Mouse (Mus musculus) adrenal gland, postnatal 4 days (tissue): ENCODE data around the gene Nudt8. TPM values are rescaled to one million over a fixed set of nuclear protein-coding genes. Genes with fewer than 3 reads are reported as not detected.

Experiments used
- DNase-seq, 2 experiments: peaks; one replicate each; pipeline ENCODE4 v3.0.0; 2021 to 2022; ENCODE audit warnings: low spot score in 2 of 2, mixed read lengths in 2 of 2
- total RNA-seq, 2 experiments: library from RNA; stranded (reverse); gene quantifications; 2 replicates each; pipeline ENCODE4 v1.2.3; 2021

The Nudt8 gene
- total RNA-seq, 2 experiments from 2014 or later = 21.7 to 21.9 TPM

DNA sequence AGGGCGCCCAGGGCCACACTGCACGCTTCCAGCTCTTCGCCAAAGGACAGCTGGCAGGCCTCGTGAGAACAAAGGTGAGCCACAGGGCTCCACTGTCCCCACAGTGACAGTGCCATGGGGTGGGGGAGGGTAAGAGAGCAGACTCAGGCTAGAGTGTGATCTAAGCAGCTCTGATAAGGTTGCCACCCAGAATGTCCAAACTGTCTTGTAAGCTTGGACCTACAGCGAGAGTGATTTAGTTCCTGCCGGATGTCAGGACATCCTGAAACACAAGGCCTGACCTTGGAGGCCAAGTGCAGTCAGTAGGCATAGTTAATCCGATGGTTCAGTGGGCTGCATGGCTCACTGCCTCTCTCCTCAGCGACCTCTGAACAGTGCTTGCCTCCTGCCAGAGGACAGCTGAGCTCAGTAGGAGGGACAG, 15.1 kb upstream of the Nudt8 start:
- DNase-seq = peak in 1 of 2 experiments; percentile 50

DNA sequence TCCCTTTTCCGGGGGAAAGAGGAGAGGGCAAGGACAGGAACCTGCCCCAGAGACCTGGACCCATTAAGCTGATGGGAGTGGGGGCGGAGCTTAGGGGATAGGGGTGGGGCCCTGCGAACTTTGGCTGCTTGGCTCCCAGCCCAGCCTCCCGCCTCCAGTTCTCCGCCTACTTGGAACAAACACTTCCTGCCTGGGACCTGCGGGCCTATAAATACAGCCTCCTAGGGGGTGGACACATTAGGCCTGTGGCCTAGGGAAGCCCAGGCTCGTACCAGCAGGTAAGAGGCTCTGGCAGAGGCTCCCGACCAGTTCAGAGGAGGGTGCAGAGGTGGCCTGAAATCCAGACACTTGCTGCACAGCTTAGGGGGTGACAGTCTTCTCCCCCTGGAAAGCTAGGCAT, 14.0 kb upstream of the Nudt8 start, which contains the start of gene Acy3:
TSS of gene Acy3 (plus strand) at position 237 of the 400 bp plus-strand sequence.
- DNase-seq = peak; percentile 63 to 76

DNA sequence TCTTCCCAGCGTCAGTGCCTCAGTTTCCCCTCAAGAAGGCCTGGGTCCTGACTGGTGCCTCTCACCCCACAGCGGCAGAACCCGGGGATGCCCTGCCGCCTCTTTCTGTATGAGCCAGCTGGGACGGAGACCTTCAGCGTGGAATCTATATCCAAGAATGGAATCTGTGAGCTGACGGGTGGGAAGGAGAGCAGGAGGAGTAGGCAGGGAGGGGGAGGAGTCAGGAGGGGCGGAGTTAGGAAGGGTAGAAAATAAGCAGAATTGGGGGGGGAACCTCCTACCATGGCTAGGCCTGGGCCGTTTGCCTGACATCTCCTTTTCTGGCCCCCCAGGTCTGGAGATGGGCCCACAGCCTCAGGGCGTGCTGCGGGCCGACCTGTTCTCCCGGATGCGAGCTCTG, 12.3 kb upstream of the Nudt8 start:
- DNase-seq = no peak

DNA sequence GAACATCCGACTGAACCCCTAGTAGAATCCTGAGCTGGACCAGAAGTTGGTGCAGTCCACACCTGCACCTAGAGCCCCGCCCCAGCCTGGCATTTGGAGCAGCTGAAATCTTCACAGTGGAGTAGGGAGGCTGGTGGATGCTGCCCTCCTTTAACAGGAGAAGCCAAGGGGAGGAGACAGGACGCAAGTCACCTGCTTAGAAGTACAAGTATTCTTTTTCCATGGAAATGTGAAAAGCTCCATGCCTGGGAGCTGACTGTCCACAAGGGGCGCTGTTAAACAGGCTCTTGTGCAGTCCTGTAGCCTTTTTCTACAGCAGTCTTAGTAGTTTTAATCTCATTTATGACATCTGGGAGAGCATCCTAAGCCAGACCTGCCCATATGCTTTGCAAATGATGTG, 11.6 kb upstream of the Nudt8 start:
- DNase-seq = no peak

DNA sequence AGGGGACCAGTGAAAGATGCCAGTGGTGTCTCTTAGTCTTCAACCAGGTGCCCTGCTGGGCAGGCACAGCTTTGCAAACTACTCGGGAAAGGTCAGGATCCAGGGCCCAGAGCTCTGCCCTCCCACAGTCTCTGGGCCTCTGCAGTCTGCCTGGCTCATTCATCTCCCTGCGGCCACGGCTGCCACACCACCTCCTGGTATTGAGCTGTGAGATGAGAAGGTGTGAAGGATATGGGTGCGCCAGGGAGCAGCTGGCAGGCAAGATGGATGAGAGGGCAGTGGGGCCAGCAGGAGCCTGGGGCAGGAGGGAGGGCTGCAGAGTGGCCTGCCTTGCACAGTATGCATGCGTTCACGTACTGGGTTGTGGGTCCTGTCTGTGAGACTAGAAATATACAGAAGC, 9.6 kb upstream of the Nudt8 start:
- no peak for DNase-seq

DNA sequence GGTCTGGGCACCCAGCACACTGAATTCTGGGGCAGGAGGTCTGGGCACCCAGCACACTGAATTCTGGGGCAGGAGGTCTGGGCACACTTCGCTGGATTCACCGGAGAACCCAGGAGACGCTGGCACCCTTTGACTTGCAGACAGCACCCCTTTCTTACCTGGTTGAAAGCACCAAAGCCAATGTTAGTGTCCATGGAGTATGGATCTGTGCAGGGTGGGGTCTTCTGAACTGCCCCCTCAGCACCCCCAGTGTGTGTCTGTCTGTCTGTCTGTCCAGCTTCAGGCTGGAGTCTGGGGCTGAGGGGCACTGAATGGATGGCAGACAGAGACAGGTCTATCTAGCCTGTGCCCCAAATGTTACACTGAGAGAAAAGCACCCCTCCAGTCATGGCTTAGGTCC, 8.8 kb upstream of the Nudt8 start:
- no peak for DNase-seq

DNA sequence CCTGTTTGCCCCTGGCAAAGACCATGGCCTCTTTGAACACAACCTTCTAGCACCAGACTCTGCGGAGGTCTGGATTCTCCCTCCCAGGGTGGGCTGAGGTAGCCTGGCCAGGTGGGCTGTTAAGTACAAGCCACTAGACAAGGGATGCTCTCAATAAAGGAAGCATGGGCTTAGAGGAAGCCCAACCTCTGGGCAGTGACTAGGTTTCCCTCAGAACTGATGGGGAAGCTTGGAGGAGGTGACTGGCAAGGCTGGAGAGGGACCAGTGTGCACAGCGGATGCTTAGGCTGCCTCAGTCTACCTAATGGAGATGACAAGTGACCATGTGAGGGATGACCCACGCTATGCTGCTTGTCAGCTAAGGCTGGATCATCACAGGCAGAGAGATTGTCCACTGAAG, 8.4 kb upstream of the Nudt8 start:
- no peak for DNase-seq

DNA sequence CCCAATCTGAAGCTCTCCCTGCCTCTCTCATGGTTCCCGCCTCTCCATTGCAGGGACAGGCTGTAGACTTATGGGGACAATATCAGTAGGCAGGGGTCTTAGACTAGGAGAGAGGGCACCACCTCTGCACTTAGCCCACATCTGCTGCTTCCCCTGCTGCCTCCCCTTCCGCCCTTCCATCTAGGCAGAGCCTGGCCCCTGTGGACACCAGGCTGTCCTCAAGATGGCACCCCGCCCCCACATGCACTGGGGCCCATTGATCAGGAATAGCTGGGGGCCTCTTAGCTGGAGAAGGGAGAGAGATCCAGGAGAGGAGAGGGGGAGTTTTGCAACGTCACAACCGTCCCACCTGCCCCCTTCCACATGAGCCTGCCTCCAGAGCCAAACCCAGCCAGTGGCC, 8.0 kb upstream of the Nudt8 start, which contains the start of gene Tbx10:
TSS of gene Tbx10 (plus strand) at position 337 of the 400 bp plus-strand sequence.
- no peak for DNase-seq

DNA sequence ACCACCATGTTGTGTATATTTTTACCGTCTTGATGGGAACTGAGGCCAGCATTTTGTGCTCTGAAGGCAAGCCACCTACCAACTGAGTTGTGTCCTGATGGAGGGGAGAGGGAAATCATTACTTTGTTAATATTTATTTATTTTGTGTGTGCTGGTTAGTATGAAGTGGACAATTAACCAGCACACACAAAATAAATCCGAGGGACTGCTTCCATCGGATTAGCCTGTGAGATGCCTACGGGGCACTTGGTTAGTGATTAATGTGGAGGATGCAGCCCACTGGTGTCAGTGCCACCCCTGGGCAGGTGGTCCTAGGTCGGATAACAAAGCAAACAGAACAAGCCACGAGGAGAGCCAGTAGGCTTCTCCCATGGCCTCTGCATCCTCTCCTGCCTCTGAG, 5.4 kb upstream of the Nudt8 start:
- no peak for DNase-seq

DNA sequence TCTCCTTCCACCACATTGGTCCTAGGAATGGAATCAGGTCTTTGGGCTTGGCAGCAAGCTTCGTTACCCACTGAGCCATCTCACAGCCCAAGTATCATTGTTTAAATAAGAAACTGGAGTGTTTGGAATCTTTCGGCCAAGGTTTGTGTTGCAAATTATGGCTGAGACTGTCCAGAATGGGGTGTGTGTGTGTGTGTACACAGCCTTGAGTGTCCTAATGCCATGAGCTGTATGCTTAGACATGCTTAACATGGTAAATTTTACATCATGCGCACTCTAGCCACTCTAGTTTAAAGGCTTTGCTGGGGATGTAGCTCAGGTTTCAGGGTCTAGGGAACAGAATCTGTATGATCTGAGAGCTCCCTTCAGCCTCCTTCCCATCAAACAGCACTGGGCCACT, 4.9 kb upstream of the Nudt8 start:
- no peak for DNase-seq

DNA sequence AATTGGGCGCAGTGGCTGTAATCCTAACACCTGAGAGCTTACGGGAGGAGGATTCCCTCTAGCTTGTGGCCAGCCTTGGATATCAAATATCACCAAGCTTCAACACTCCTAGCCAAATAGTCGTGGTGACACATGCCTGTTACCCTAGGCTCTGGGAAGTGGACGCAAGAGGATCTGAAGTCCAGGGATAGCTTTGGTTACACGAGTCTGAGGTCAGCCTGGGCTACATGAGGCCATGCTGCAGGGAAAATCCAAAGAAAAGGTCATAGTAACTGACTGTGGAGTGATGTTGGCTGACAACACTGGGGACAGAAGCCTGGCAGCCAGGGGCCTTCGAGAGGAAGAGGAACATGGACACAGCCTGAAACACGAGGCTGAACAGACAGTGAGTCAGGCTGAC, 4.3 kb upstream of the Nudt8 start:
- no peak for DNase-seq

DNA sequence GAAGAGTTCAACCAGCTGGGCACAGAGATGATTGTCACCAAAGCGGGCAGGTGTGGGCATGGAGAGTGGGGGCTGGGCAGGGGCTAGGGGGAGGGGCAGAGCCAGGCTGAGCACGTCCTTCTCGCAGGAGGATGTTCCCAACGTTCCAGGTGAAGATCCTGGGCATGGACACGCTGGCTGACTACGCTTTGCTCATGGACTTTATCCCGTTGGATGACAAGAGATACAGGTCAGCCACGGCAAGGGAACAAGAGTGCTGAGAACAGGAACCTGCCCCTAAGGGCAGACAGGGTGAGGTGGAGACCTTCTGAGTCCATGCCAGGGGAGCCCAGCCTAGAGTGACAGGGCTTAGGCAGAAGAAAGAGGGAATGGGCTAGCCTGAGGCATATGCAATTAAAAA, 3.6 kb upstream of the Nudt8 start:
- DNase-seq = no peak

DNA sequence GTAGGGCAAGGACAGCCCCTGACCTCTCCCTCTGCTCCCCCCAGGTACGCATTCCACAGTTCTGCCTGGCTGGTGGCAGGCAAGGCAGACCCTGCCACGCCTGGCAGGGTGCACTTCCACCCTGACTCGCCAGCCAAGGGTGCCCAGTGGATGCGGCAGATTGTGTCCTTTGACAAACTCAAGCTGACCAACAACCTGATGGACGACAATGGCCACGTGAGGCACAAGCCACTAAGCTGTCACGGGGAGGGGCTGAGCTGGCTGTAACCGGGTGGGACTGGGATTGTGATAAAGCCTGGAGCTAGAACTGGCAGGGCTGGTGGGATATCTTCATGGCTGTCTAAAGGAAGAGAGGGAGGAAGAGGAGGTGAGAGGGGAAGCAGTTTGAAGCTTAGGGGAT, 3.1 kb upstream of the Nudt8 start:
- DNase-seq = no peak

DNA sequence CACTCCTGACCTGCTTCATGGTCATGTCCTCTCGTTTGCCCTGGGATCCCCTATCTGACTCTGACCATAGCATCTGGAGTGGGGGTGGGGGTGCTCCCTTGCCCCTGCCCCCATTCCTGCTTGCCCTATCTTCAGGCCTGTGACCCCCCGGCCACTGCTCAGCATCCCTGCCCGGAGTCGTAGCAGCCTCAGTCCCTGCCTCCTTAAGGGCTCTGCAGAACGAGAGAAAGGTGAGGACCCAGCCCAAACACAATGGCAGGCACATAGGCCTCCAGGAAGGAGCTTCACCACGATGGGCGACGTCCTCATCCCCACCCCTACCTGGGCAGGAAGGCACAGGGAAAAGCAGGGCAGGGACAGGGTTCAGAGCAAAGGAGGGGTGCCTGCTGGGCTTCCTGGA, 2.0 kb upstream of the Nudt8 start:
- no peak for DNase-seq

DNA sequence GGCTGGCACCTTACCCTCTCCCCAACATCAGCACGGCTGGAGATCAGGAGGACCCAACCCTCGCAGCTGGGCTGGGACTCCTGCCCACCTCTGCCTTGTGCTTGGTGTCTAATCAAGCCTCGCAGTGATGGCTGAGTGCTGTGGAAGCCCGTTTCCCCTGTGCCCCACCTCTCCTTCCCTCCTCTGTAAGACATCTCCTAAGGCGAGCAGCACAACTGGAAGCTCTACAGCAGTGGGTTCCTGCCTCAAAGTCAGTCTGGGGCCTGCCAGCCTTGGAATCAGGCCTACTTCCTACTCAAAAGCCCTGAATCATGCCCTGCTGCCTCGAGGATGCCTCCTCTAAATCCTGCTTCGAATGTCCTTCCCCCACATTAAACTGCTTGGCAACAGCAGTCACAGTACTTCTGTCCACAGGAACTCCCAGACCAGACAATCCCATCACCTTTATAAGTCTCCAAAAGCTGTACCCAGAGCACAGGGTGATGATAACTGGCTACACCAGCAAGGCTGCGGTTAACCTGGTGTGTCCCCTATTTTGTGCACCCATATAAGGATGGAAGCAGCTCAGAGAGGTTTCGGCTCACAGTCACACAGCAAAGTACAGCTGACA, 1.2 kb upstream of the Nudt8 start:
- no peak for DNase-seq

DNA sequence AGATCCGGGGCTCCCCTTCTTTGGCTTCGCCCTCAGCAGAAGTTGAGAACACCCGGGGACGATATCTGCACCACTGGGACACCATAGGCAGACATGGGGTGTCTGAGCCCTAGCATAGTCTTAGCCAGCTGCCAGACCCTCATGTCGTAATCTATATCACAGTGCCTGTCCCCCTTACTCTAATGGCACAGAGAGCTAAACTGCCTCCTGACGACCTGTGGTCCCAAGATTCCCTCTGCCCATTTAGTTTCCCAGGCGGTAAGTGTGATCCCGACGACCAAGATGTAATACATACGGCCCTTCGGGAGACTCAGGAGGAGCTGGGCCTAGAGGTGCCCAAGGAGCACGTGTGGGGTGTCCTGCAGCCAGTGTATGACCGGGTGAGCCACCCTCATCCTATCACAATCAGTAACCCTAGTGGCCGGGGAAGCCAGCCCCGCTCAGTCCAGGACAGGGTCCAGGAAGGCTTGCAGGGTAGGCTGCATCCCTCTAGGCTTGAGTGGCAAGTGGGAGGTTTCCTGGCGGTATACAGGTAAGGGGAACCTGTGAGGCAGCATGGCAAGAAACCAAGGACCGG, 657 bp downstream of the Nudt8 start:
- DNase-seq = no peak

DNA sequence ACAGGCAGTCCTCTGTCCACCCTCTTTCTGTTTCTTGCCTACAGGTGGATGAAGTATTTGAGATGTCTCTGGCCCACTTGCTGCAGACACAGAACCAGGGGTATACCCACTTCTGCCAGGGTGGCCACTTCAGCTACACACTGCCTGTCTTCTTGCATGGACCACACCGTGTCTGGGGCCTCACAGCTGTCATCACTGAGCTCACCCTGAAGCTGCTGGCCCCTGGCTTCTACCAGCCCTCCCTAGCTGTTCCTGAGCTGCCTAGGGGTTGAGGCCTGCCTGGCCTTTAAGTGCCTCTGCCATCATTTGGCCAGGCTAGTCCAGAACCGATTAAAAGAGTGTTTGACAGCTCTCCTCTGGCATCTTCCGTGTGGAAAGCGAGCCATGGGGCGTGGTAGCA, 1.4 kb downstream of the Nudt8 start:
- no peak for DNase-seq

DNA sequence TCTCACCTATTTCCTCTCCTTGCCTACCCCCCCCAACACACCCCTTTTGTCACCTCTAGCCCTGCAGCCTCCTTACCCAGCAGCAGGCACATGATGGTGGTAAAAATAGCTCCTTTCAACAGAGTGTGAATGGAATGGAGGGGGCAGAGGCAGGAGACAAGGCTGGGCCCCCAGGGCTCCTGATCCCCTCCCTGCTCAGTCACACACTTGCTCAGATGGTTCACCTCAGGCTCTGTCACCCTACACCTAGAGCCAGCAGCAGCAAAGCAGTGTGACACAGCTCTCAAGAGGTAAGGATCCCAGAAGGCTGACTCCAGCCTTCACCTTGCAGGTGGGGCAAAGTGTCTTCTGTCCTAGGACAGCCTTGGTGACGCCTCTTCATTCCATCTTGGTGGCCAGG, 2.7 kb downstream of the Nudt8 start, which contains the start of gene Doc2g:
TSS of gene Doc2g (plus strand) at position 202 of the 400 bp plus-strand sequence.
- no peak for DNase-seq

DNA sequence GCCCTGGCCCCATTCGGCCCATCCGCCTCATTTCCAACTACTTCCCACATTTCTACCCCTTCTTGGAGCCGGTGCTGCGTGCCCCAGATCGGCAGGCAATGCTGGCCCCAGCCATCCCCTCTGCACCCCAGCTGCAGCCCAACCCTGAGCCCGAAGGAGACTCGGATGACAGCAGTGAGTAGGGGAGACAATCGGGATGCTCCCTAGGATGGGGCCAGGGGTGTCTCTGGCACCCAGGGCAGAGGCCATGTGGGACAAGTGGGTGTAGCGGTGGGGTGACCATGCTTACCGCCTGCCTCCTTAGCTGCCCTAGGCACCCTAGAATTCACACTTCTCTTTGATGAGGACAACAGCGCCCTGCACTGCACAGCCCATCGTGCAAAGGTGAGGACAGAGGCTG, 3.3 kb downstream of the Nudt8 start:
- no peak for DNase-seq

DNA sequence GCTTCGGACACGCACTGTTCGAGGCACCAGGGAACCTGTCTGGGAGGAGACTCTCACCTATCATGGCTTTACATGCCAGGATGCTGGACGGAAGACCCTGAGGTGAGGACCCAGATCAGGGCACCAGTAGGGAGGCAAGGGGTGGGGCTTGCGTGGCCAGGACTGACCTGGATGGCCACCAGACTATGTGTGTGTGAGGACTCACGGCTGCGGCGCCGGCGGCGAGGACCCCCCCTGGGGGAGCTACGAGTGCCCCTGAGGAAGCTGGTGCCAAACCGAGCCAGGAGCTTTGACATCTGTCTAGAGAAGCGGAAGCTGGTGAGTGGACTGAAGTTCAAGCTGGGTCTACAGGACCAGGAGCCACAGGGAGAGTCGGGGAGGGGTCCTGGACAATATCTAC, 4.0 kb downstream of the Nudt8 start:
- no peak for DNase-seq

DNA sequence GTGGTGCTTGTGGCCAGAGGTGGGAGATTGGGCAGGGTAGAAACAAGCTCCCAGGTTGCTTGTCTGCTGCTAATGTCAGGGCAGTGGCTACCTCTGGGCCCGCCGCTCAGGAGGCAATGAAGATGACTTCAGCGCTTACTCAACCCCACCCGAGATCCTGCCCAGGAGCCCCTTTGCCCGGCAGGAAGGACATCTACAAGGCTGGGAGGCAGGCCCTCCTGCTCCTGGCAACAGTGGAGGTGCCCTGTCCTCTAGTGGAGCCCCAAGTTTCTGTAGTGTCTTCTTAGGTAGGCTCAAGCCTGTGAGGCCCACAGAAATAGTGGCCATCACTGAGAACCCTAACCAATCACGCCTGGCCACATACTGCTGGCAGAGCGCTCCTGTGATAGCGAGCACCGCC, 4.7 kb downstream of the Nudt8 start:
- no peak for DNase-seq

DNA sequence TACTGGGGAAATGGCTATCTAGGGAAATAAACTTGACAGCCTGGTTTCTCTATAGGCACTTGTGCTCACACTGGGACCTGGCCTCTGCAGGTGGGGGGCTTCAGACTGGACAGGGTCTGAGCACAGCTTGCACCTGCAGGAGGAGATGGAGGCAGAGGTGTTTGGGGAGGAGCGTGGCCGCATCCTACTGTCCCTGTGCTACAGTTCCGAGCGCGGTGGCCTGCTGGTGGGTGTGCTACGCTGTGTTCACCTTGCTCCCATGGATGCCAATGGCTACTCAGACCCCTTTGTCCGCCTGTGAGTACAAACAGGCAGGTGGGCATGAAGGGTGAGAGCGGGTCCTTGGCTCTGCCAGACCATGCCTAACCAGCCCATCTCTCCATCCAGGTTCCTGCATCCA, 5.6 kb downstream of the Nudt8 start:
- no peak for DNase-seq

DNA sequence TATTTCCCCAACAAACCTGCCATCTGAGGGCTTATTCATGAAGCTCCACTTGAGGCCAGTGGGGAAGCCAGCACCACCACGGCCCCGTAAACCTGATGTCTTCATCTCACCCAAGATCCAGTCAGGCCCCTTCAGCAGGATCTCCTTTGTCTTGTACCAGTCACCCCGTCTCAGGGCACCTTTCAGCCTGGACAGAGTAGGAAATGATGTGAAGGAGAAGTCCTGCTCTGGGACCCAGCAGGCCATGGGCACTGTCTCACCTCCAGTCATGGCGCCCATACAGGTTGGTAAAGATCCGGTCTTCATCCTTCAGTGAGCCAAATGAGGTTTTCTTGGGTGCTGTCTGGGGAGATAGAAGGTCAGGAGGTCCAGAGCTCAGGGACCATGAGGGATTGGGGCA, 10.7 kb downstream of the Nudt8 start:
- DNase-seq = no peak
